Mouse (Mus musculus) bone marrow macrophage, adult 2 months (primary cell): ENCODE measurements around the gene Mrps34.

Experiments
- CTCF ChIP-seq: IDR thresholded peaks from 2 replicates; pipeline ENCODE4 v1.5.1; 2012; ENCODE audit warnings: low read depth, mild to moderate bottlenecking, low read length, moderate library complexity
- POLR2A ChIP-seq: IDR thresholded peaks from 2 replicates; pipeline ENCODE4 v1.6.1; 2012; ENCODE audit warnings: mild to moderate bottlenecking, low read depth, low read length, borderline replicate concordance

GRCm38 (mm10) chr17:24874989-24875388, 19.9 kb upstream of the Mrps34 start:
- TF ChIP-seq CTCF (no peak), POLR2A (no peak)
